Mouse (Mus musculus): Measurements from ENCODE around the gene Spats1.

GRCm38 (mm10) chr17:45454794-45455193 is 20.4 kb downstream of the Spats1 start:
- TF ChIP-seq CTCF (IDR thresholded peaks at IDR 0.05; ENCODE audit: low read depth), result no peak
- TF ChIP-seq EP300 (IDR thresholded peaks at IDR 0.05; ENCODE audit: low read depth), result no peak
